Mouse (Mus musculus): ENCODE results near the gene Trpc6.

Trpc6 gene

GRCm38 (mm10) chr9:8544041-8544794 lies at the start of gene Trpc6:
Gene Trpc6 (plus strand): TSS chr9:8544142.
- DNase-seq (ENCODE audit: low spot score): peak; percentile 58

GRCm38 (mm10) chr9:8520911-8521310 lies 23.0 kb upstream of the Trpc6 start:
- no peak for DNase-seq (ENCODE audit: low spot score)

- no peak for DNase-seq (ENCODE audit: low spot score)
Measured at GRCm38 (mm10) chr9:8533670-8534069, 10.3 kb upstream of the Trpc6 start.

- no peak for DNase-seq (ENCODE audit: low spot score)
Measured at GRCm38 (mm10) chr9:8545236-8545635, 1.3 kb downstream of the Trpc6 start.

GRCm38 (mm10) chr9:8558574-8558973 lies 14.6 kb downstream of the Trpc6 start:
- no peak for DNase-seq (ENCODE audit: low spot score)

GRCm38 (mm10) chr9:8592618-8593017 lies 48.7 kb downstream of the Trpc6 start:
- DNase-seq (ENCODE audit: low spot score): no peak

GRCm38 (mm10) chr9:8597089-8597488 lies 53.1 kb downstream of the Trpc6 start:
- no peak for DNase-seq (ENCODE audit: low spot score)

- no peak for DNase-seq (ENCODE audit: low spot score)
Measured at GRCm38 (mm10) chr9:8606816-8607491, 63.0 kb downstream of the Trpc6 start.

GRCm38 (mm10) chr9:8634344-8634743 lies 90.4 kb downstream of the Trpc6 start:
- no peak for DNase-seq (ENCODE audit: low spot score)

GRCm38 (mm10) chr9:8643453-8643852 lies 99.5 kb downstream of the Trpc6 start:
- DNase-seq (ENCODE audit: low spot score): no peak

GRCm38 (mm10) chr9:8655347-8655746 lies 111.4 kb downstream of the Trpc6 start:
- DNase-seq (ENCODE audit: low spot score): no peak

GRCm38 (mm10) chr9:8672944-8673343 lies 129.0 kb downstream of the Trpc6 start:
- no peak for DNase-seq (ENCODE audit: low spot score)

GRCm38 (mm10) chr9:8676607-8677006 lies 132.7 kb downstream of the Trpc6 start:
- no peak for DNase-seq (ENCODE audit: low spot score)

- no peak for DNase-seq (ENCODE audit: low spot score)
Measured at GRCm38 (mm10) chr9:8693177-8693576, 149.2 kb downstream of the Trpc6 start.

GRCm38 (mm10) chr9:8700669-8701068 lies 156.7 kb downstream of the Trpc6 start:
- peak; percentile 29 for DNase-seq (ENCODE audit: low spot score)

- no peak for DNase-seq (ENCODE audit: low spot score)
Measured at GRCm38 (mm10) chr9:8703516-8703915, 159.6 kb downstream of the Trpc6 start.

- no peak for DNase-seq (ENCODE audit: low spot score)
Measured at GRCm38 (mm10) chr9:8703956-8704355, 160.0 kb downstream of the Trpc6 start.

GRCm38 (mm10) chr9:8710052-8710739 lies 166.3 kb downstream of the Trpc6 start:
- DNase-seq (ENCODE audit: low spot score): no peak

- DNase-seq (ENCODE audit: low spot score): no peak
Measured at GRCm38 (mm10) chr9:8719017-8719416, 175.1 kb downstream of the Trpc6 start.

- DNase-seq (ENCODE audit: low spot score): no peak
Measured at GRCm38 (mm10) chr9:8729056-8729455, 185.1 kb downstream of the Trpc6 start.

Measured in yolk sac, embryonic 10.5 days (tissue).